Mouse (Mus musculus) kidney, postnatal 10 days (tissue): Measurements from ENCODE around the gene Hmga1.
A peak's percentile ranks its signal among the peaks of the same experiment; 100 is the strongest.

Experiments used
- DNase-seq: peaks from one replicate; pipeline ENCODE4 v3.0.0; 2021; ENCODE audit warnings: mixed read lengths

The Hmga1 gene

DNA sequence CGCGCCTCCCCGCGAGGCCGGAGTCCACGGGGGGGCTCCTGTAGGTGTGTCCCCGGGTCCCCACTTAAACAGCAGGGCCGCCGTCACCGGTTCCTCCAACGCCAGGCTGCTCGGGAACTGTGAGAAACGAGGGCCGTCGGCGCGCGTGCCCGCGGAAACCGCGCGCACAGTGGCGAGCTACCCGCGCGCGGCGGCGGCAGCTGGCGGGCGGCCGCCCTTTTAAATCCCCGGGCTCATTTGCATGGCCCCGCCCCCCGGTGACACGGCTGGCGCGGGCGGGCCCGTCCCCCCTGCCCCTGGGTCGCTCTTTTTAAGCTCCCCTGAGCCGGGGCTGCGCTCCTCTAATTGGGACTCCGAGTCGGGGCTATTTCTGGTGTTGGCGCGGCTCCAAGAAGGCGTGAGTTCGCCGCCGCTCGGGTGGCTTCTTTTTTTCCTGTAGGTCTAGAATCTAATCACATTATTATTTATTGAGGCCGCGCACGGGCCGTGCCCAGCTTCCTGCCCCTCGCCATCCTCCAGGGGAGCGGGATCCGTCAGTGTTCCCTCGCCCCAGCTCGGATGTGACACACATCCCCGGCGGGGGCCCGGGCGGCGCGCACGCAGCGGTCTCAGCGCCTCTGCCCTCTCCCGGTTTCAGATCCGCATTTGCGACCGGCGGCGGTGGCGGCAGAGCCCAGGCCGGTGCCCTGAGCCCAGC lies at the start of gene Hmga1:
Hmga1 (plus strand) TSS at position 183 of the 697 bp plus-strand sequence.
- DNase-seq = peak; percentile 93

DNA sequence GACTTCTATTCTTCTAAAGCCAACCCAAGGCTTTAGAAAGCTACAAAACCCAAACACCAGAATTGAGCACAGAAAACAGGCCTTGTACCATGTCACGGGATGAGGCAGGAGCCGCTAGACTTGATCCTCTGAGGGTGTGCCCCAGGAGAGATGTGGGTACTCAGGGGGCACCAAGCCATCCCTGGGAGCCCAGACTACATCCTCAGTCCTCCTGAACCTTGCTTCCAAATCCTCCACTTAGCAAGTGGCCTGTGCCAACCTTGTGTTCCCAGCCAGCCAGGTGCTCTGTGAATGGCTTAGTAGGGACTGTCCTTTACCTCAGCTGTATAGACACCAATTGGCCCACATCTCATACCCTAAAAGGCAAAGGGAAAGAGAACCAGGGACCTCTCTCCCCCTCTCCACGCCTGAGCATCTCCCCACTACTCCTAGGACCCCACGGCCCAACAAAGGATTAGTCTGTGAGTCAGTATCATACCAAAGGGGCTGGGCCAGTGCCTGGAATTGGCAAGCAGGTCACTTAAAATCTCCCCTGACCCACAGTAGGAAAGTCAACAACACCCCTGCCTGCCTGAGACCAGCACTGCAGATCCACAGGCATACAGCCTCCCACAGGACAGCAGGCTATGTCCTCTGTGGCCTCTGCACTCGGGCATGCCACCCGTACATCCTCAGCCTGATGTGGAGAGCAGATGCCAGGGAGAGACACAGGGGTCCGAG lies 49.3 kb upstream of the Hmga1 start:
- no peak for DNase-seq

DNA sequence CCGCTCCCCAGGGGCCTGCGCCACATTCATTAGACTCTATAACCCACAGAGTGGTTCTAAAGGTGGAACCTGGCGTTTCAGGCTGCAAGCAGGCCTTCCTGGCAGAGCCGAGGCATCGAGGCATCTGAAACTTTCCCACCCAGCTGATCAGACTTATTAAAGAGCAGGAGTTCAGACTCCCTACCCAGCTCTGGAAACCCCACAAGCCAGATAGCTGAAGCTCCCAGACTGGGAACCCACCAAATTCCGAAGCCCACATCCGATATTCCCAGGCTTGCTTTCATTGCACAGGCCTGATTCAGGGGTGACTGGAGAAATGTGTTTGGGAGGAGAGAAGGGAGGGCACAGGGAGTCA lies 48.7 kb upstream of the Hmga1 start:
- no peak for DNase-seq

DNA sequence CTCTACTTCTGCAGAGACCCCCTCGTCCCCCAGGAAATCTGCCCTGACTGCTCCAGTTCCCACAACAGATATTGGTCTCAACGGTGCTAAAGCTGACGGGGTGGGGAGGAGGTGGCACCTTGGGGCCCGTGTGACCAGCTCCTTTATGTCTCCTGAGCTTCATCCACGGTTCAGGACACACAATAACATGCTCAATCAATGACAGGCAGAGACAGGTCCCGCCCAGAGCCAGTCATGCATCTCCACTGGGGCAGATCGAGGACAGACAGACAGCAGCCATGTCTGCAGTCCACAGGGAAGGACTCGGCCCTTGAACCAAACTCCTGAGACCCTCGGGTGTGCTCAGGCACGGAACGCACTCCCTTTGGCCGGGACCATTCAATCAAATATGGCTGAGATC lies 48.3 kb upstream of the Hmga1 start:
- no peak for DNase-seq

DNA sequence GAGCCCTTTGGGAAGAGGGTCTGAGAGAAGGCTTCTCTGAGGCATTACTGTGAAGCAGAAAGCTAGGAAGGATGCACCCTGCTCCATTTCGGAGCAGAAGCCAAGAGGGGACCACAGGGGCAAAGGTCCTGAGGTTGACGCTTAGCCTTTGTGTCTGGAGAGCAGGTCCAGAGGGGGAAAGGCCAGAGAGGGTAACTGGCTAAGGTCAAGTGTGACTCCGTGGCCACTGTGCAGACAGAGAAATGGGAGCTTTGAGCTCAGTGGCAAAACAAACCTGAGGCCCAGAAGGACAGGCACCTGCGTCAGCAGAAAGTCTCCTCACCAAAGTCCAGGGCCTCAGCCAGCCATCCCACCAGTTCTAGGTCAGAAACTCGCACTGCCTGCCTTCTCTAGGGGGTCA lies 47.8 kb upstream of the Hmga1 start:
- DNase-seq = no peak

DNA sequence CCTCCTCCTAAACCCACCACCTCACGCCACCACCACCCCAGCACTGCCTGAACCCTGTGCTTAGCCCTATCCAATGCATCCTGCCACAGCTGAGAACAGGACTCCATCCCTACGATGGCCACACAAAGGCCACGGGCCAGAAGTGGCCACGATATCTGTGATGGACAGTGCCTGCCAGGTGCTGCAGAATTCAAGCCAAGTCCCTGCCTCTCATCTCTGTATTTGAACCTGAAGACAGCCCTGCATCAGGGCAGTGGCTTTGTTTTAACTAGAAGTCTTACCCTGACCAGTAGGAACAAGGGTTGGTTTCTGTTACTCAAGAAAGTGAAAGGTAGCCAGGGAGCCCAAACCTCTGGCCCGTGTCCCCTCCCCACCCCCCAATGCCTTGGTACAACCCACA lies 47.2 kb upstream of the Hmga1 start:
- DNase-seq = no peak

DNA sequence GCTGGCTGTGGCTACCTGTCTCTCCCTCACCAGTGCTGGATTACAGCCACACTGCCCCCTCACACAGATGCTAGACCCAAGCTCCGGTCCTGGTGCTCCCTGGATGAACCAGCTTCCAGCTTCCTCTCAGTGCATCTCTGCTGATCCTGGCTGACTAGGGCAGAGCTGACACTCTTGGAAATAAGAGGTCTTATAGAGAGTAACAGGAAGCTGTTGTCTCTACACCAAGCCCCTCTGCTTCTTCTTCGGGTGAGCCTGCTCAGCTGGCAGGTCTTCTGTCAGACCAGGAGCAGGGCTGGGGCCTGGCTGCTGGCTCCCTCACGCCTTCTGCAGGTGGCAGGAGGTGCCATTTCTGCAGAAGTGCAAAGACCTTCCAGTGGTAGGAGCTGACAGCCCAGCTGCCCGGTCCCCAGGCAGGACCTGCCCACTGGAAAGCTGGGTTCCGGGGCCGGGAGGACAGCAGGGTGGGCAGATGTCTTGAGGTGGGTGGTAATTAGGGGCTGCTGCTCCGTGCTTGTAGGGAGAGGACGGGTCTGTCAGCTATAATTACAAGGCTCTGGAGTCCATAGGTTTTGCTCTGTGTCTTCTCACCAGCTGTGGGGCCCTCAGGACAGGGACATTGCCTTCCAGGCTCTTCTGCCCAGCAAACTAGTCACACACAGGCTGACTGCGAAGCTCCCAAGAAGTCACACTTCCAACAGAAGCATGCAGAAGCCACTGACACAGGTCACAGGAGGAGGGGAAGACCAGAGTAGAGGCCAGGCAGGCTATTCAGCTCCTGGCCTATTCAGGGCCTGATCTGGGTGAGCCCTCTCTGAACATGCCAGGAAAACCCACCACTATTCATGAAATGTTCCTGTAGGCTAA lies 45.8 kb upstream of the Hmga1 start:
- no peak for DNase-seq

DNA sequence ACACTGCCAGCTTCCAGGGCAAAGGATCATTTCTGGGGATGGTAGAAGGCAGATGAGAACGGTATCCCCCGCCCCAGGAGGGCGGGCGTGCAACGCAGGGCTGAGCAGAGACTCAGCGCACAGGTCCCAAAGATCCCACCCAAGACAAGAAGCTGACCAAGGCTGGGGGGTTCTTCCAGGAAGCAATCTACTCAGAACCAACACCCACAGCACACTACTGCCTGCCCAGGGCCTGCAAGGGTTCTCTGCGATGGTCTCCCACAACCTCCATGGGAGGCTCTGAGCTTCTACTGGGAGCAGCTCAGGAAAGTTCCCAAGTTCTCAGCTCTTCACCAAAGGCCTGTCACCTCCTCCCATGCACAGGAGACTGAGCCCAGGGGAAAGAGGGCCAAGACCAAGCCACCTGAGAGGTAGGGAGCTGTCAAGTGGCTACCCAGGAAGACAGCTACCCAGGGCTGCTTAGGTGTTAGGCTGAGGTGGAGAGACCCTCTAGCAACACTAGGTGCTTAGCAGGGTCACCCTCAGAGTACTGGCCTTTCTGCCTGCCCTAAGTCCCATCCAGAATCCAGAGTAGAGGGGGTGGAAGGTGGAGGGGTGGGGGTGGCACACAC lies 45.1 kb upstream of the Hmga1 start:
- DNase-seq = no peak

DNA sequence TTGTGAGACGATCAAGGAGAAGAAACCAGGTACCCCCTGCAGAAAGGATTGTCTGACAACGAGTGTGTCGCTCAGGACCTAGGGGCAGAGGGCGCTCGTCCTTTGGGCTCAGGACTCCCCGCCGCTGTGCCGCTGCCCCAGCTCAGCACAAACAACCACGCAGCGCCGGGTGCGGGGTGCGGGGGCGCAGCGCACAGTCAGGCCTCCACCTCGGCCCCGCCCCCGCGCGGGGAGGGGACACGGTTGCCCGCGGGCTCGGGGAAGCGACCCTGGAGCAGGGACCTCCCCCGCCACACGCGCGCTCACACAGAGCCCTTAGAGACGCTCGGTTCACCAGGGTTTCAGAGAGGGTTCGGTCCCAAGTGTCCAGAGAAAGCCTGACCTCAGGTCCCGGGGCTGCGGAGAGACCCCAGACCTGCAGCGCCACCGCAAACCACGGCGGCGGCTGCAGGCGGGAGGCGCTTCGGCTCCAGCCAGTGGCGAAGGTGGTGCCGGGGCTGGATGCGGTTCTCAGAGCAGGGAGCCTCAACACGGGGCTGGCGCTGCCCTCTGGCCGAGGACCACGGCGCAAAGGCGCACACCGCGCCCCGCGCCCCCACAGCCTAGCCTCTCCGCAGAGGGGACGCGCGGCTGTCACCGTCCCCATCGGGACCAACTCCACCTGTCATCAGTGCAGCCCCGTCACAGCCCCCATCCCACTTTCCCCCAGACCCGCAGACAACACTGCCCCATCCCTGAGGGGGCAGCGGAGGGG lies 44.3 kb upstream of the Hmga1 start:
- DNase-seq = no peak

DNA sequence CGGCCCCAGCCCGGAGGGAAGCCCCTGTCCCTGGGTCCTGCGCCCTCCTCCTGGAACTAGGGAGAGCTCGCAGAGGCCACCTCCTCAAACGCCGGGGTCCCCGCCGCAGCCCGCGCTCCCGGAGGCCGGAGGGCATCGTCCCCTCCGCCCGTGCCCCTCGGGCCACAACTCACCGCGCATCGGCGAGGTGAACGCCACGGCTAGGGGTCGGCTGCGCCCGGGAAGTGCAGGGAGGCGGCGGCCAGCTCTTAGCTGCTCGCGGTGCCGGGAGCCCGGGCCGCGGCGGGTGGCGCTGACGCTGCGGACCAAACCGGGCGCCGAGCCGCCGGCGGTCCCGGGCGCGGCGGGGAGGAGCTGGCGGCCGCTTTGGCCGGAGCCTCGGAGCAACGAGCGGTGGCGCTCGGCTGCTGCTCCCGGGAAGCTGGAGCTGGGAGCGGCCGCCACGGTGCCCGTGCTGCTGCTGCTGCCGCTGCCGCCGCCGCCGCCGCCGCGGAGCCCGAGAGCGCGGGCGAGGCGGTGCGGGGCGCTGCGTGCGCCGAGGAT lies 43.6 kb upstream of the Hmga1 start:
- DNase-seq = peak; percentile 53

DNA sequence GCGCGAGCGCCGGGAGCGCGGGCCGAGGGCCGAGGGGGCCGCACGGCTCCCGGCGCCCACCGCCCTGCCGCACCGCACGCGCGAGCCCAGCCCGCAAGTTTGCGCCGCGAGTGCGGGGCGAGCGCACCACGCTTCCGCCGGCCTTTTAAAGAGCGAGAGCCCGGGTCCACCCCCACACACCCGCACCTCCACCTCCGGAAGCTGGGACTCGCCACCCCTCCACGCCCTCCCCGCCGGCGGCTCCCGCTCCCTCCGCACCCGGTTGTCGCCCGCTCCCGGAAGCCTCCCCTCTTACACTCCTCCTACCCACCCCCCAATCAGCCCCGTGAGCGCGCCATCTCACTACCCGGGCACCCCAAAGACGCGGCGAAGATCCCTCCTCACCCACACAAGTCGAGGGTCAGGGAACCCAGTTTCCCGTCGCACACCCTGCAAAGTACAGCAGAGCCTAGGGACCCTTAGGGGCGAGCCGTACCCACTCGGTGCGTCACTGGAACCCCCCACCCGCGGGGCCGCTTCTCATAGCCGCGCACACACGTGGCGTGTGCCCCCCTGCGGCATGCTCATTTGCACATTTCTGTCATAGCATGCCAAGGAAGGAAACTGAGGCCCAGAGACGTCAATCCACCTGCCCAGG lies 42.9 kb upstream of the Hmga1 start:
- no peak for DNase-seq

DNA sequence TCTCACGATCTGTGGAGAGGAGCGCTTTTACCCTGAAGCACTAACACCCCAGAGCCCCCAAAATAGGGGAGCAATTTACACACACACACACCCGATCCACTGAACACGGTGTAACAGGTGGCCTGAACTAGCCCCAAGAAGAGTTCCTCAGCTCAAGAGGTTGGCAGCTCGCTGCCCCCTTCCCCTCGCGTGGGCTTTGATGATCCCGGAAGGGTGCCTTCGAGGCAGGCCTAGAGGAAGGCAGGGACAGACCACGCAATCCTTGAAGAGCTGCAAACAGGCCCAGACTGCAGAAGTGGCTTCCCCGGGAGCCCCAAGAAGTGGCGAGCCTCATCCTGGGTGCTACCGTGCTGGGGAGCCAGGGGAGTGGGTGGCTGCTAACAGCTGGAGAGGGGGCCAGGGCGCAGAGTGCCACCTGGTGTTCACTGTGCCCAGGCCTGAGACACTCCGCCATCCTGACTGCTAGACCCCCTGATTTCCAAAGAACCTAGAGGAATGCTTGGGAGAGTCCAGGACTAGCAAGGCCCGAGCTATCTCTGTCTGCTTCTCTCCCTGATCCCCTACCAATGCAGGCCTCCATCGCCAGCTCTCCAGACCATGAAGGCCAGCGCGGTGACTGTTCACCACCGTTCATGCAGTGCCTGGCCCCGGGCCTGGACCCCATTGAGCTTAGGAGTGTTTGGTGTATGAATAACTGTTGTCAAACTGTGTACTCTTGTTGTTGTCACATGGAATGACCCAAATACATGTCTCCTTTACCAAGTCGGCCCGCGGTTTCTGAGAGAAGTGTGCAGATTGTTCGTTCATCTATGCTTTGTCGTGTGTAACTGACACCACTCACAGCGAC lies 42.2 kb upstream of the Hmga1 start:
- DNase-seq = no peak

DNA sequence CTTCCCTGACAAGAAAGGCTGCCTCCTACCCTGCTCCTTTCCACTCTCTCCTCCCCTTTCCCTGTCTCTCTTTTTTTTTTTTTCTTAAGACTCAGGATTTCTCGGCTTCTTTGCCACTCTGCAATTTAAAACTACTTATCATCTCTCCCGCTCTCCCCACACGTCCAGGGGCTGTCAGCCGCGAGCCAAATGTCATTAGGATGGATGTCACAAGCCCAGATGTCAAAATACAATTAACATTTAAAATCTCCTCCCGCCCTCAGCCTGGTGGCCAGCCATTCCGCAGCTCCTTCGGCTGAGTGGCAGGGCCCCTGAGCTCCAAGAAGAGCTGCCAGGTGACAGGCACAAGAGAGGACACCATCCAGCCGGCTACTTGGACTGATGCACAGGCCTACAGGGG lies 38.0 kb upstream of the Hmga1 start:
- no peak for DNase-seq

DNA sequence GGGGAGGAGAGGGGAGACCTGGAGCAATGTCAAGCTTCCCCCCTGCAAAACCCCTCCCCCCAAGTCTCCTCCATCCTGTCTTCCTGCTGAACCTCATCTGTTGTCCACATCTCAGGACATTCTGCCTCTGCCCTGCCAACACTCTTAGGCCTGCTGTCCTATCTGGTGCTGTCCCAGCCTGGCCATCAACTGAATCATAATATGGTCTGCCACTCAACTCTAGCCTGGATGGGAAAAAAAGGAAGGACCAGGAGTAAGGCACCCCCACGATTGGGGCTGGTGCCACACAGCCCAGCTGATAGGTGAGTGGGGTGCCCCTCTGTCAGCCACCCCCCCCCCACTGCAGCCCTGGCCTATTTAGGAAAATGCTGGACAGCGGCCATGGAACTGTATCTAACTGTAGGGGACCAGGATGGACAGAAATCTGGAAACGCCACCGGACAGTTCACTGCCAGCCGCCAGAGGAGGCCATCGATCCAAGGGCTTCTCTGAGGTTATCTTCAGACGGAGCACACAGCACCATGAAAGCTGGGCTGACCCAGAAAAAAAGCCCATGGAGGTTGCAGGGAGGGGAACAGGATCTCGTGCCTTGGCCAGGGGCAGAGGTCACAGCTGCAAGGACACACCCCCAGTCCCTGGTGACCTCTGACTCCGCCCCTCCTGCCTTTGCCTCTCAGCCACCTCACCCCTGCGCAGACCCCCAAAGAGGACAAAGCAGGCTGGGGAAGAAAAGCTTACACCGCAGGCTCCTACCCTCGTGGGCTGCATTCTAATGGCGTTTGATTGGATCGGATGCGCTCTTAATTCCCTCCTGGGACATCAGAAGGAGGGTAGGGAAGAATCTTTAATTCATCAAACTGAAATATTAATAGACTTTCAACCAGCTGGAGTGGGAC lies 37.3 kb upstream of the Hmga1 start:
- no peak for DNase-seq

DNA sequence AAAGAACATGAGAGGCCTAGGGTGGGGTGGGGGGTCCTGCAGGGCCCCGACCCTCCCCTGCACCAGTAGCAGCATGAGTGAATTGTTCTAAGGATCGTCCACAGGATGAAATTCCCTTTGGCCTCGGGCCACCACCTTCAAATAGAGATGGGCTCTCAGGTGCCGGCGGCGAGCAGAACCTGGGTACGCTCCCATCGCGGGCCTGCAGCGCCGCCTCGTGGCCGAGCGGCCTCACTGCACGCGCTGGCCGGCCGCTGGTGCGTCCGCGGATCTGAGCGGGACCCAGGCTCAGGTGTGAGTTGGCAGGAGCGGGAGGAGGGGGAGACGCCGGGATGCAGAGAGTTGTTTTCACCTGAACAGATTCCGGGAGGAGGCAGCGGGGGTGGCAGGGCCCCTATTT lies 35.7 kb upstream of the Hmga1 start:
- DNase-seq = peak; percentile 72

DNA sequence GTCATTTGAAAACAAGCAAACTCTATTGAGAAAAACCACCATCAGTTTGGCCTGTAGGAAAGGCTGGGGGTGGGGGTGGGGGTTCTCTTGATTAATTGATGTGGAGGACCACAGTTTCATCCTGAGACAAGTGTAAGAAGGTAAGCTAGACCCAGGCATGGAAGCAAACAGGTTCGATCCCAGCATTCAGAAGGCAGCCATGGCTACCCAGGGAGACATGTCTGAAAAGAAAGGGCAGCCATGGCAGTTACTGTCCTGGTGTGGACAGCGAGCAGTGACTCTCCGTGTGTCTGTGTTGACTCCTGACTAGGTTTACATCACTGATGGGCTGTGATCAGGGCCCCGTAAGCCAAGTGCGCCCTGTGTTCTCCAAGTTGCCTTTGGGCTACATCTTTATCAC lies 35.0 kb upstream of the Hmga1 start, which contains the start of gene Grm4:
Grm4 (minus strand) TSS at position 101 of the 400 bp plus-strand sequence.
- DNase-seq = no peak

DNA sequence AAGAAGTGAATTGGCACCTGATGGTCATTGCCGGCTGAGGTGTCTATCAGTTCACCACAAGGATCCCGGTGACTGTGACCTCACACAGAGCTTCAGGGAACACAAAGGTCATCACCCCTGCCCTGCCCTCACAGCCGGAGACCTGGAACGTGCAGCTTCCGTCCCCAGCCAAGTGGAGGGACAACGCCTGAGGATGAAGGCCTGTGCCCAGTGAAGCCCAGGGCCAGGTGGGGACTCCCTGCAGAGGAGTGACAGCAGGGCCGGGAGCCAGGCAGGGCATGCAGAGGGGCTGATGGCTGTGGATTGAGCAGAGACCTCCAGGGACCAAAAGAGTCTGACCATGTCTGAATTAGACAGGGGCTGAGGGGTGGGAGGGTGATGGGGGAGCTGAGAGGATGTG lies 33.2 kb upstream of the Hmga1 start:
- no peak for DNase-seq

DNA sequence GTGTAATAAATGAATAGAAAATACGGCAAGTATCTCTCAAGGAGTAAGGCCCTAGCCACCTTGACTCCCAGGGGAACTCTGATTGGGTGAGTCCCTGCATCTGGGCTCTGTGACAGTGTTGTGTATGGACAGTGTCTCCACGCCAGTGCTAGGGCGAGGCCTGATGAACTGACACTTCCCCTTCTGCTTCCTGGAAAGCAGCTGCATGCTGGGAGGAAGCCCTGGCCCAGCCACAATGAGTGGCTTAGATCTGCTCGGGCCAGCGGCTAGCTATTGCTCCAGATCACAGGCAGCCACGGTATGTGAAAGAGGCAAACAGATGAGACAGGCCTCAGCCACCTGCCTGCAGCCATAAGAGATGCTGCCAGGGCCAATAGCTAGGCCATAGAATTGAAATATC lies 29.1 kb upstream of the Hmga1 start:
- DNase-seq = no peak

DNA sequence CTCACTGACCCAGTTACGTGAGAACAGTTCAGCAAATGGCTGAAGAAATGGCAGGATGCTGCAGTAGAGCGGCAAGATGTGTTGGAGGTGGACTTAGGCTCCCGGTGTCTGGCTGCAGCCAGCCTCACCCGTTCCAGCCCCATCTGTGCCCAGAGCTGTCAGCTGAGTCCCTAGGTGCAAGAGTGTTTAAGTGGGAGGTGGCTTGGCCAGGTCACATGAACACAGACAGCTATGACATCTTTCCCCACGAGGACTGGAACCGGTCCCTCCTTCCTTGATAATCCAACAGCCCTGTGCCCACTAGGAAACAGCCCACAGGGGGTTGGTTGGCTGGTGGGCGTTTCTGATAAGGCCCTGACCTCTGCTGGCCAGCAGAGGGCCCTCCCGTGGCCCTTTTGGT lies 28.3 kb upstream of the Hmga1 start:
- DNase-seq = no peak

DNA sequence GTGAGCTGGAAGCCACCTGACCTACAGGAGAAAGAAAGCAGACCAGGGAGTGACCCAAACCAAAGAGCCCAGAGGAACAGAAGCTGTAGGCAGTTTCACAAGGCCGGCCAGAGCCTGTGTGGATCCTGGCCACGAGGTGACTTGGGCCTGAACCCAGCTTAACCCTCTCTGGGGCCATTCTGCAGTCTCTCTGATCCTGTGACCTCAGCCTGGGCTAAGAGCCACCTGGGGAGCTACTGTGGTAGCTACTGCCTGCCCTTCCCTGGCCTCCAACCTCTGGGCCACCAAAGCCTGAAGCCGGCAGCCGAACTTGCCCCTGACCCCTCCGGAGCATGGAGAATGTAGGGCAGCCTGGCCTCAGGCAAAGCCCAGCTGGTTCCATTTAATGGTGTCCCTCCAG lies 27.5 kb upstream of the Hmga1 start:
- DNase-seq = no peak
